Mouse (Mus musculus) megakaryocyte, embryonic 14.5 days (primary cell): ENCODE data around the gene Cd247. TPM values are rescaled to one million over a fixed set of nuclear protein-coding genes. Genes with fewer than 3 reads are reported as not detected.

Experiments
- H3K27me3 ChIP-seq: replicated peaks from 2 replicates; pipeline ENCODE3; 2012; ENCODE audit warnings: inconsistent platforms
- H3K36me3 ChIP-seq: replicated peaks from 2 replicates; pipeline ENCODE3; 2012; ENCODE audit warnings: low read length, inconsistent platforms, mixed read lengths
- H3K4me1 ChIP-seq: 2 replicates; pipeline ENCODE4 v1.6.1; 2012; ENCODE audit warnings: inconsistent platforms
- H3K4me3 ChIP-seq: replicated peaks from 2 replicates; pipeline ENCODE3; 2012; ENCODE audit warnings: moderate library complexity, mild to moderate bottlenecking, inconsistent platforms
- H3K9me3 ChIP-seq: 2 replicates; pipeline ENCODE4 v1.6.1; 2012; ENCODE audit warnings: inconsistent platforms
- FLI1 ChIP-seq: IDR thresholded peaks from 2 replicates; pipeline ENCODE4 v1.6.1; 2012; ENCODE audit warnings: low read length, inconsistent platforms, mixed read lengths
- GATA1 ChIP-seq: IDR thresholded peaks from 3 replicates; pipeline ENCODE4 v1.6.1; 2012; ENCODE audit warnings: mixed read lengths, low read length, inconsistent platforms, borderline replicate concordance
- polyA plus RNA-seq: library from polyadenylated mRNA; stranded (reverse); fragments of >175 nt; gene quantifications from 2 replicates; pipeline ENCODE4 v1.2.3, GENCODE M21; 2012; ENCODE audit warnings: low replicate concordance; ENCODE audit not compliant: insufficient read depth

Gene Cd247
- polyA plus RNA-seq, 1 experiment, result not detected

DNA sequence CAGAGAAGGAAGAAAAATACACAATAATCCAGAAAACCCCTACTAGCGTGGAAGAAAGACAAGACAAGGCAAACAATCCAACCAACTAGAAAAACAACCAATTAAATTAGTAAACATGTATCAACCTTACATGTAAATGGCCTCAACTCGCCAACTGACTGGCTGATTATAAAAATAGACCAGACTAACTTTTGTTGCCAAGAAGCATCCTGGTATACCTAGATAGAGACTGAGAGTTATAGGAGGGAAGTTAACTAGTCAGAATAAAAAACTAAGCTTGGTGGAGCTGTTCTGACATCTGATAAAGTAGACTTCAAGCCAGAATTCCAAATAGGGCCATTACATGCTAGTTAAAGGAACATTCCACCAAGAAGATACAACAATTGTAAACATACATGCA lies 136.7 kb downstream of the Cd247 start:
- TF ChIP-seq GATA1, result no peak
- TF ChIP-seq FLI1, result no peak
- peaks cover 4% of the 10 kb centered on the region; the same call in 1 of the 2 replicates for H3K4me1 ChIP-seq
- no peaks in the 10 kb centered on the region for H3K36me3 ChIP-seq

More for the DNA sequence above, 136.7 kb downstream of the Cd247 start:
- Histone ChIP-seq H3K27me3 (no peaks in the 10 kb centered on the region), H3K4me3 (no peak overlapping the region), H3K9me3 (no peaks in the 10 kb centered on the region)

Other genes with a start within 250 kb of the Cd247 start
- gene Mpzl1, start 154.1 kb upstream of the Cd247 start, polyA plus RNA-seq, result 0.53 TPM in 1 of 2 replicates, not detected in the other
- 0.43 and 11.0 TPM in 2 replicates for gene Rcsd1, start 78.9 kb upstream of the Cd247 start, polyA plus RNA-seq
- gene Creg1, start 24.9 kb upstream of the Cd247 start, polyA plus RNA-seq, result 254 and 485 TPM in 2 replicates
- 3.8 and 3.9 TPM in 2 replicates for gene Pou2f1, start 214.0 kb downstream of the Cd247 start, polyA plus RNA-seq